Mouse (Mus musculus) spleen, postnatal 4 days (tissue): ENCODE results near the gene Chpf2.

Source experiments
- DNase-seq, 2 experiments: peaks; one replicate each; pipeline ENCODE4 v3.0.0; 2022; ENCODE audit warnings: low spot score in 2 of 2

Chpf2 gene

DNA sequence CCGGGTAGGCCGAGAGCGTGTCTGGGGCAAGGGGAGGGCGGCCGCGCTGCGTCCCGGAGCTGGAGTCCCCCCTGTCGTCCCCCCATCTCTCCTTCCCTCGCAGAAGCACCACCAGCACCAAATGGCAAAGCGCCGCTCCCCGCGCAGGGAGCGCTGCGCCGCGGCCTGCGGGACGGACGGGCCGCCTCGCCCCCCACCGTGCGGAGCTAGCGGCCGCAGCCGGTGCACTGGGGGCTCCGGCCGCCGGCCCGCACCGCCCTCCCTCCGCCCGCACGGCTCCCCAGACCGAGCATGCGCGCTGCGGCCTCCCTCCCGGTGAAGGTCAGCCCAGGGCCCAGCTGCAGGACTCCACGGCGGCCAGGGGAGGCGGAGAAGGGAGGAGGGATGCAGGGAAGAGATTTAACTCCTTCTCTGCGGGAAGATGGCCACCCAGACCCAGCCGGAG, 18.1 kb downstream of the Chpf2 start:
- DNase-seq: no peak

- DNase-seq: no peak
Observed at GRCm38 (mm10) chr5:24605321-24605979, 18.9 kb downstream of the Chpf2 start.

DNA sequence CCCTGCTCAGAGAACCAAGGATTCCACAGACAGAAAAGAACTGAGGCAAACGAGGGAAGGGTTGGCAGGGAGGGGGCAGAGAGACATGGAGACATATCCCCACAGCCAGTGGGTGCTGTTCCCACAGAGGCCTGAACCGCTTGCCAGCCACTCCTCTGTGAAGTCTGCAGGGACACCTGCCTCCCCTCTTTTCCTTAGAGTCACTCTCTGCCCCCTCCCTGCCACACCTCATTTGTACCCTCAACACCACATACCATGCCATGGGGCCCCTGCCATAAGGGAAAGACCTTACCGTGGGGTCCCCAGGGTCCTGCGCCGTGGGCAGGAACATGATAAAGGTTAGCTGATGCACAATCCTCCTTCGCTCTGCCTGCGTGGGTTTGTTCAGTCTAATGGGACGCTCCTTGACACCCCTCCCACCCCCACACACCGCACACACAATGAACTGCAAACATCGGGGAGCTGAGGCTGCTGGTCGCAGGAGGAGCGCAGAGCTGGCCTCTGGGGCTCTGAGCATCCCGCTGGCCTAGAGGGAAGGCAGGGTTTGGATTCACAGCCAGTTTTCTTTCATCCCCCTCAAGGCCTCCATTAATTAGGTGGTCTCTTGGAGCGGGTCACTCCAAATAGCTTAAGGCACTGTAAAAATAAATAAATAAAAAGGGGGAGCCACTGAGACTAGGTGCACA, 19.6 kb downstream of the Chpf2 start:
- no peak for DNase-seq

- DNase-seq: no peak
Observed at GRCm38 (mm10) chr5:24609388-24609787, 22.8 kb downstream of the Chpf2 start.

GRCm38 (mm10) chr5:24611366-24612301, 25.1 kb downstream of the Chpf2 start:
- DNase-seq: no peak

DNA sequence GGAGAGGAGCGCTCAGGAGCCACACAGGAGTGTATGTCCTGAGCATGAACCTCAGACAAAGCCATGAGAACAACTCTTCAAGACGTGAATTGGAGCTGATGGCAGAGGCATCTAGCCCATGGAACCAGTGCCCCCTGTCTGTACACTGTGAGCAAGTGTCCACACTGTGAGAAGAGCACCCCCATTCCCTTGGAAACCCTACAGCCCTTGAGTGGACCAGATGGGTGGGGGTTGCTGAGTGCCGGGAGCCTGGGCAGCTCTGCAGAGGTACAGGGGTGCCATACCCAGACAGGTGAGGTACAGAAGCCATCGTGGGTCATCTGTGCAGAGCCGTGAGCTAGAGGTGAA, 25.7 kb downstream of the Chpf2 start:
- DNase-seq: no peak

GRCm38 (mm10) chr5:24615097-24615496, 28.6 kb downstream of the Chpf2 start:
- DNase-seq: no peak

GRCm38 (mm10) chr5:24618921-24619320, 32.4 kb downstream of the Chpf2 start:
- DNase-seq: no peak

GRCm38 (mm10) chr5:24620116-24620515, 33.6 kb downstream of the Chpf2 start:
- DNase-seq: no peak

GRCm38 (mm10) chr5:24620626-24621025, 34.1 kb downstream of the Chpf2 start:
- no peak for DNase-seq

DNA sequence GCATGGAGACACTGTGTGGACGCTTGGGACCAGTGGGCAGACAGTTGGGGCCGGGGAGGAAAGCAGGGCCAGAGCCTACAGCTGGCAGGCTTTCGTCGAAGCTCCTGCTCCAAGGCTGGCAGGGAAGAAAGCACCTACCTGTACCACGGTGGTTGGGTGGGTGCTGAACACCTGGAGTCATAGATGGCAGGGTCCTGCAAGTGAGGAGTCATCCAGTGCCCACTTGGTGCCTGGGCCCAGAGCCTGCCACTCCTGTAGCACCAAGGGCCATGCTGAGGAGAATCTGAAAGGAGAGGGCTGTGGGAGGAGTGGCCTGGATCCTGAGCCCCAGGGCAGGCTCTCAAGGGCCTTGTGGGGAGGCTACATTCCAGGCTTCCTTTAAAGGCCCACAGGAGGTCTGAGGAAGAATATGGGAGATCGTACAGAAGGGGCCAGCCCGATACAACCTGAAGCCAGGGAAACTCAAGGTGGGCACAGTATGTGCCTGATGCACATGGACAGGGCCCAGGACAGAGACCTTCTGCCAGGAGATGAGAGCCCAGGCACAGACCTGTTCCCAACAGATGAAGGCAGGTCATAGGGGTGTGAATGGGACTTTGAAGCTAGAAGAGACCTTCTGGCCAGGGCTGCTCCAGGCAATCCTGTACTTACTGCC, 36.0 kb downstream of the Chpf2 start:
- DNase-seq: no peak

- DNase-seq: no peak
Observed at GRCm38 (mm10) chr5:24623041-24623985, 36.8 kb downstream of the Chpf2 start.

GRCm38 (mm10) chr5:24623986-24624821, 37.7 kb downstream of the Chpf2 start, which contains the start of gene Smarcd3:
Gene Smarcd3, minus strand, starts transcription at chr5:24624411.
- no peak for DNase-seq

- DNase-seq: no peak
Observed at GRCm38 (mm10) chr5:24624822-24625120, 38.2 kb downstream of the Chpf2 start.

- DNase-seq: no peak
Observed at GRCm38 (mm10) chr5:24629712-24630111, 43.2 kb downstream of the Chpf2 start.

DNA sequence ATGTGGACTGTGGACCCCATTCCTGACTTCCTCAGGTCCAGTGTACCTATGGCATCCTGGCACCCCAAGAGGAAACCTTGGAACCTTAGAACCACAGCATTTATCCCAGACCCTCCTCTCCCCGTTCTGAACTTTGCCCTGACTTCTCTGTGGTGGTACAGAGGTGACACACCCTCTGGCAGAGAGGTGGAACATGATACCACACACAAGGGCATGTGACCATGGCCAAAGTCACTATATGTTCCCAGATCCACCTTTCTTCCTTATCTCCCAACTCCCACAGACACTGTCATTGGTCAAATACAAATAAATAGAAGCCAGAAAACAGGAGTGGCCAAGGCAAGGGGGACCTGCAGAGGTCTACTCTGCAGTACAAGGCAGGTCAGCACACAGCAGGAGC, 48.6 kb downstream of the Chpf2 start:
- DNase-seq: no peak

DNA sequence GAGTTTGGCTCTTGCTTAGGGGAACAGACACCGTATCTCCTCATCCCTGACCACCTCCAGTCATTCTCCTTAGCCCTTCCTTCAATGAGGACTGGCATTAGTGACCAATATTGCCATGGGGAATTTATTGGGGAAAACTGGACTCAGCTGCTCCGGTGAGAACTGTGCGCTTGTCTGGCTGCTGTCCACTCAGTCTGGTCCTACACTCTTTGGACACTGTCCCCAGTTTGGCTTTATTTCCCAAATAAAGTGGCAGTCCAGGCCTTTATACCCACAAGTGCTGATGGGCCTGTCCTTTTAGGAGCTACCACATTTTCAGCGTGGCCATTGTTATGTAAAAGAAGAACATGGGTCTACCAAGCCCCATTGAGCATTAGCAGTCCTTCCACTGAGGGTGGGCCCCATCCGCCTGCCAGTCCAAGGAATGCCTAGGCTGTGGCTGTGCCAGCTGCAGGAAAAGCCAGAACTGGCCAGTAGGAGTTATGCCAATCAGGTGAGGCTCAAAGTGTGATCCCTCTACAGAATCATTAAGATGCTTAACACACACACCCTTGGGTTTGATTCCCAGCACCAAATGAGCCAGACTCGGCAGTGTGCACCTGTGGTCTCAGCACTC, 49.1 kb downstream of the Chpf2 start:
- DNase-seq: no peak

- DNase-seq: no peak
Observed at GRCm38 (mm10) chr5:24636987-24637386, 50.4 kb downstream of the Chpf2 start.

GRCm38 (mm10) chr5:24638131-24638530, 51.6 kb downstream of the Chpf2 start:
- DNase-seq: no peak

DNA sequence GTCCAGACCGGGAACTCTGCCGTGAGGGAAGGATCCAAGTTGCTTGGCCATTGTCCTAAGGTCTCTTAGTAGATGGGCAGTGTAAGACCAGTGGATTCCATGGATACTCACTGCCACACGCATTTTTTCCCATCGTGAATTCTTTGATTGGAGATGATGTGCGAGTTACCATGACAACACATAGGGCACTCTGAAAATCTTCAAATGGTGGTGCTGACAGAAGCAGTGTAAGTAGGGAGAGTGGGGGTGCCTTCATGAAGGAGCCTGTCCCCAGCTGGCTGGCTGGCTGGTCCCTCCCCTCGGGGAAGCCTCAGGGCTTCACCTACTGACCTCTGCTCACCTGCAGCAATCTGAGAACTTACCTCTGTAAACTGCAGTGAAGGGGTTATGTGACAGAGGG, 52.5 kb downstream of the Chpf2 start:
- no peak for DNase-seq
